Mouse (Mus musculus) bone marrow macrophage, adult 2 months (primary cell): Measurements from ENCODE around the gene Tfdp2. TPM values are rescaled to one million over a fixed set of nuclear protein-coding genes. Genes with fewer than 3 reads are reported as not detected.

Experiments used
- H3K27ac ChIP-seq: 2 replicates; pipeline ENCODE4 v1.5.1; 2012; ENCODE audit warnings: low read depth, low read length; ENCODE audit not compliant: insufficient read depth
- H3K4me1 ChIP-seq: 2 replicates; pipeline ENCODE4 v1.6.1; 2012; ENCODE audit warnings: low read length; ENCODE audit not compliant: control insufficient read depth, insufficient read depth
- H3K4me3 ChIP-seq: 2 replicates; pipeline ENCODE4 v1.5.1; 2012; ENCODE audit warnings: mild to moderate bottlenecking, low read length, moderate library complexity; ENCODE audit not compliant: insufficient read depth
- CTCF ChIP-seq: IDR thresholded peaks from 2 replicates; pipeline ENCODE4 v1.5.1; 2012; ENCODE audit warnings: low read depth, mild to moderate bottlenecking, low read length, moderate library complexity
- POLR2A ChIP-seq: IDR thresholded peaks from 2 replicates; pipeline ENCODE4 v1.6.1; 2012; ENCODE audit warnings: mild to moderate bottlenecking, low read depth, low read length, borderline replicate concordance
- polyA plus RNA-seq: library from polyadenylated mRNA; stranded (reverse); fragments of >200 nt; gene quantifications from 2 replicates; pipeline ENCODE4 v1.2.4, GENCODE M21; 2012; ENCODE audit not compliant: missing spikeins, insufficient read depth, insufficient read length

Gene Tfdp2
- polyA plus RNA-seq, 1 experiment = 13.4 TPM

DNA sequence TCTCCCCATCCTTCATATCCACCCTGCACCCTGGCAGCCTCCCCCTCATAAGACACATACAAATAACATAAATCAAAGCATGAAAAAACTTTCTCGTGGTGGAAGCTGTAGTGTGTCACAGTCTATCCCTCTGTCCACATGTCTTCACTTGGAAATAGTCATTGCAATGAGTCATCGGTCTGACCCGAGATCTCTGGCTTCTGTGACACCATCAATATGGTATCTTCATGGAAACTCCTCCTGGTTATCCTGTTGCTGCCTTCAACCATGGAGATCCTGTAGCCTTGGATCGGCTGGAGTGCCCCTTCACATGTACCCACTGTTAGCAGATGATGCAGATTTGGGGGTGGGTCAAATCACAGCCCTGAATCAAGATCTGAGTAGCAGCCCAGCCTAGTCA, 11.2 kb upstream of the Tfdp2 start:
- Histone ChIP-seq H3K4me1 (no peaks in the 10 kb centered on the region), H3K27ac (no peak overlapping the region), H3K4me3 (no peak overlapping the region)
- TF ChIP-seq CTCF (no peak), POLR2A (no peak)

GRCm38 (mm10) chr9:96186701-96187100, 9.4 kb upstream of the Tfdp2 start:
- no peak overlapping the region for H3K4me3 ChIP-seq
- no peak overlapping the region for H3K27ac ChIP-seq
- no peaks in the 10 kb centered on the region for H3K4me1 ChIP-seq
- TF ChIP-seq CTCF (no peak), POLR2A (no peak)

GRCm38 (mm10) chr9:96196636-96197181, 634 bp downstream of the Tfdp2 start:
- Histone ChIP-seq H3K27ac (no peak overlapping the region), H3K4me1 (no peaks in the 10 kb centered on the region), H3K4me3 (peak overlapping the region; percentile 79)
- TF ChIP-seq POLR2A = no peak
- no peak; the same call in 1 of the 2 replicates for TF ChIP-seq CTCF

DNA sequence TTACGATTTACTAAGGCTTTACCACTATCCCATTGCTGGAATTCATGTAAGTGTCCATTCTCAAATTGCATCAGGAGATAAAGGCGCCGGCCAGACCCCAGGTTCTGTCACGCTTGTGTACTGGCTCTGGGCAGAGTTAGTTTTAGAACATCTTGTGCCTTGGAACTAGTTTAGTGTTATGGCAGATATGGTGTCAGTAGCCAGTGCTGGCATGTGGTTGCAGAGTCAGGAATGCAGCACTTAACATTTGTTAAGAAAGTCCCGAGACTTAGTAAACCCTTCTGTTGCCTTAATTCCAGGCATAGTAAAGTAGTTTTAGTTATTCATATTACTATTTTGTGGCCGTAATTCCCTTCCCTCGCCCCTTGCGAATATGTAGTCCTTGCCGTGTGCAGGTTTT, 1.7 kb downstream of the Tfdp2 start:
- H3K27ac ChIP-seq = no peak overlapping the region
- H3K4me3 ChIP-seq = no peak overlapping the region
- no peaks in the 10 kb centered on the region for H3K4me1 ChIP-seq
- TF ChIP-seq CTCF (no peak), POLR2A (no peak)

GRCm38 (mm10) chr9:96203663-96204062, 7.6 kb downstream of the Tfdp2 start:
- Histone ChIP-seq H3K4me3 (no peak overlapping the region), H3K4me1 (no peaks in the 10 kb centered on the region), H3K27ac (no peak overlapping the region)
- TF ChIP-seq CTCF (no peak), POLR2A (no peak)

DNA sequence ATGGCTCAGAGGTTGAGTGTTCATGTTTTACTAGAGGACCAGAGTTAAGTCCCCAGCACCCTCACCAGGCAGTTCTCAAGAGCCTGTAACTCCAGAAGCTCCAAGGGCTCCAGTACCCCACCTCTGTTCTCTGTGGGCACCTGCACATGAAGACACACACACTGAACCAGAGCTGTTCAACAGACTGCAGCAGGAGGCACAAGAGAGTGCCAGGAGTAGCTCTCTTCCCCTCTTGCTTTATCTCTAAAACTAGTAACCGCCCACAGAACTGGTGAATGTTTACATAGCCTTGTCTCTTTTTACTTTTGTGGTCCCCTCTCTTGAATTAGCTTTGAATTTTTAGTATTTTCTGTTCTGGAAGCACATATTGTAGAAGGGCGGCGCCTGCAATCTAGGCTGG, 11.4 kb downstream of the Tfdp2 start:
- Histone ChIP-seq H3K4me1 (no peaks in the 10 kb centered on the region), H3K27ac (no peak overlapping the region), H3K4me3 (no peak overlapping the region)
- TF ChIP-seq POLR2A (no peak), CTCF (no peak)

DNA sequence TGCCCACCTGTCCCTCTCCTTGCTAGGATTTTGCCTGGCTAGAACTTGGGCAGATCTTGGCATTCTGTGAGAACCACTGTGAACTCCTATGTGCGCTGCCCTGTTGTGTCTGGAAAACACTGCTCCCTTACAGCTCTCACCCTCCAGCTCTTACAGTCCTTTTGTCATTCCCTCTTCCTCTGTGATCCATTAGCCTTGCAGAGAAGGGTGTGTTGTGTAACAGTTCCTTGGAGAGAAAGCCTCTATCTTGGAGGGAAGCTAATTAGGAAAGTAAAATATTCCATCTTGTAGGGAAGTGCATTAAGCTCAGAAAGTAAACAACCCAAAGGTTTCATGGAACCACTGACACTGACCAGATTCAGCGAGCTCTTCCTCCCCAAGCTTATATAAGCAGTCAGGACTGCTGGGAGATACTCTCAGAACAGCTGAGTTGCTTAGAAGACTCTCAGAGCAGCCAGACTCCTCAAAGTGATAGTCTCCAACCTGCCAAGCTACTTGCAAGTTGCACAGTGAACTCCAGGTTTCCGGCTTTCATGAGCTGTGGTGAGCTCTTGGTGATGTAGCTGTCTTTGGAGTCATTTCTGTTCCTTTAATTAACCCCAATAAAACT, 17.1 kb downstream of the Tfdp2 start:
- Histone ChIP-seq H3K4me3 (no peak overlapping the region), H3K4me1 (no peaks in the 10 kb centered on the region), H3K27ac (no peak overlapping the region)
- TF ChIP-seq CTCF (no peak), POLR2A (no peak)

DNA sequence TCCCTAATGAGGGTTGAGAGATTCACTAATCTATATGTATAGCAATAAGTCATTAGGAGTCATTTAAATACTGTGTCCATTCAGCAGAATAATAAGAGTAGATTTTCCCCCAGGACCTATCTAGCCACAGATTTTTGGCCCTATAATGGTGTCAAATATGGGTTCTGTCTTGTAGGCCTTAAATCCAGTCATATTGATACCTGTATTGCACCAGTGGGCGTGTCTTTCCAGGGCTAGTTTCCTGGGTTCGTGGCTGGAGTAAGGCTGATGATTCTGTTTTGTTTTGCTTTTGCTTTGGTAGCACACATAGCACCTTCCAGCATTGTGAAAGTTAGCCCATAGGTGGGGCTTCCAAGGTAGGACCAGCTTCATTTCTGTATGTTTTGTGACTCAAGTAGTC, 18.1 kb downstream of the Tfdp2 start:
- Histone ChIP-seq H3K4me1 (no peaks in the 10 kb centered on the region), H3K27ac (no peak overlapping the region), H3K4me3 (no peak overlapping the region)
- no peak for TF ChIP-seq CTCF
- TF ChIP-seq POLR2A = no peak

GRCm38 (mm10) chr9:96217299-96217698, 21.2 kb downstream of the Tfdp2 start:
- no peak for TF ChIP-seq CTCF
- no peak for TF ChIP-seq POLR2A
- no peak overlapping the region for H3K27ac ChIP-seq
- H3K4me1 ChIP-seq = no peaks in the 10 kb centered on the region
- H3K4me3 ChIP-seq = no peak overlapping the region

DNA sequence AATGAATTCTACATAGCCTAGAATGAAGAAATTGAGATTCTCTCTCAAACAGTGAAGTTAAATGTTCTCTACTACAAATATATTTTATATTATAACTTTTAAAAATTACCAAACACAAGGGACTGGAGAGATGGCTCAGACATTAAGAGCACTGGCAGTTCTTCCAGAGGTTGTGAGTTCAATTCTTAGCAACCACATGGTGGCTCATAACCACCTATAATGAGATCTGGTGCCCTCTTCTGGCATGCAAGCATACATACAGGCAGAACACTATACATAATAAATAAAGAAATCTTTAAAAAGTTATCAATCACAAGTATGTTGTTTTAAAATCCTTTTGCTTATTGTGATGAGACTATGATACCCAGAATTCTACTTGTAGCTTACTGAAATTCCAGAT, 21.7 kb downstream of the Tfdp2 start:
- Histone ChIP-seq H3K4me1 (no peaks in the 10 kb centered on the region), H3K4me3 (no peak overlapping the region), H3K27ac (no peak overlapping the region)
- TF ChIP-seq CTCF (no peak), POLR2A (no peak)
